Mouse (Mus musculus) mature B cell (primary cell): ENCODE results near the gene Nadk2.

ENCODE experiments used
- in situ Hi-C: fragments of 300-500 bp; cut with MboI; formaldehyde crosslinking; loops from 2 replicates; pipeline ENCODE4 v1.14.3; 2019

The Nadk2 gene

DNA sequence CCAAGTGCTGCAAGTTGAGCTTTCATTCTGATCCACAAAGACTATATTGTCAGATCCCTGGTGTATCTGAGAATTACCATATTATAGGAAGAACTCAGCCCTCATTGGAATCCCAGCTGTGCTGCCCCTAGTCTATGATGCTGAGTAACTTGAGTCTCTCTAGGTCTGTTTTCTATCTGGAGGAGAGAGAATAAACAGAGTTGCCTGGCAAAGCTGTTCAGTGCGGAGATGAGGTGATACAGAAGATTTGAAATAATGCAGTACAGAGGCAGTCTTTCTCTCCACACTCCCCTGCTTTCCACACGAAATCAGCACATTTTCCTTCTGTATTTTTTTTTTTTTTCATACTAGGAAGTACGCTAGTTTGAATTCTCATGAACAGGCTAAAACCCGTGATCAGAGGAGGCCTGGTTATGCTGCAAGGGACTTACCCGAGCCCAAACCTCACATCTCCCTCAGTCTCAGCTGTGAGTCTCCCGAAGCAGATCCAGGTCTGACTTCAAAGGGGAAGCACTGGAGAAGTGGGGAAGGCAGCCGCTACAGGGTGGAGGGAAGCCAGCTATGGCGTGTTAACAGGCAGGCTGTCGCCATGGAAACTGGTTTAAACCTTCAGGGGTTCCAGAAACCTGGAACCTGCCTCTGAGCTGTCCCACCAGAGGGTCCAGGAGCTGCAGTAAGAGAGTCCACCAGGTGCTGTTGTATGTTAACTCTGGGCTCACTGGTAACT is 59.9 kb downstream of the Nadk2 start:
- in situ Hi-C loops: no loop called here

DNA sequence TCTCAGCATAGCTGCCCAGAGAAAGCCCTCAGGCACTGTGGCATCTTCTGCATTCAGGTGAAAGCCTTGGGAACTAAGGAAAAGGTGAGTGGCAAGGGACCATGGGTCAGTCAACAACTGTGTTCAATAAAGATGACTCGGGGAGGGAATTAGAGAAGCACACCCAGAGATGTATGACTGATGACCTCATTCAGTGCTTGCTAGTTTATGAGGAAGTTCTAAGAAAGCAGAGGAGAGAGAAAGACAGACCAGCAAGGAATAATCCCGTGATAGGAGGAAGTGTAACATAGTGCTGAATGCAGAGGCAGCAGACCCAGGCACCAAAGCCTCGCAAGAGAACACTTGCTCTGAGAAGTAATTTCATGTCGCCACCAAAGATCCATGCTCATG is 60.4 kb downstream of the Nadk2 start:
- in situ Hi-C loops: no loop called here

DNA sequence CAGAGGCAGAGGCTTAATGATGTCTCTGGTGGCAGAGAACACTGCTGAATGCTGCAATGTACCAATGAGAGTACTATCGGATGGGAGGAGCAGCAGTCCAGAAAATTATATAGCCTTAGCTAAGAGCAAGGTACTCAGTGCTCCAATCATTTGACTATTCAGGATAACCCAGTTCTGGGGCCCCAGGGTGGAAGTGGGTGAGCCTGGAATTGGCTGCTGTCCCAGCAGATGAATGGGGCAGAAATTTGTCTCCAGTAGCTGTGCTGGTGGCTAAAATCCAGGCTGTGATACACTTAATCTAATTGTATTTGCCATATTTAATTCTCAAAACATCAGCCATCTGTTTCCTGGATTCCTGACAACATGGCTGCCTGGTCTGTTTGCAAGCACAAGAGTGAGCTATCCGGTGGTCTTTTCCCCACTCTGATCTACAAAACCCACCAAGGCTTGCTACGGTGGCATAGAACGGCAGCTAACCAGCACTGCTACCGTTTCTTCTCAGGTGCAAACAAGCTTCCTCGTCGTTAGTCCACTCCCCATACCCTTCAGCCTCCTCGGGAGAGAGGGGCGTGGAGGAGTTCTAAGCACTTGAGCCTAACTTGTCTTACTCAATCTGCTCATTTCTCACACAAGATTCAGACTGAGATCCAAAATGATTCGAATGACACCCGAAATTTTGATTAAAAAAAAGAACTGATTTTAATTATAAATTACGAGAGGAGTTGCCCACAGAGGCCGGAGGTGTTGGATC is 61.8 kb downstream of the Nadk2 start:
- in situ Hi-C loops: no loop called here

DNA sequence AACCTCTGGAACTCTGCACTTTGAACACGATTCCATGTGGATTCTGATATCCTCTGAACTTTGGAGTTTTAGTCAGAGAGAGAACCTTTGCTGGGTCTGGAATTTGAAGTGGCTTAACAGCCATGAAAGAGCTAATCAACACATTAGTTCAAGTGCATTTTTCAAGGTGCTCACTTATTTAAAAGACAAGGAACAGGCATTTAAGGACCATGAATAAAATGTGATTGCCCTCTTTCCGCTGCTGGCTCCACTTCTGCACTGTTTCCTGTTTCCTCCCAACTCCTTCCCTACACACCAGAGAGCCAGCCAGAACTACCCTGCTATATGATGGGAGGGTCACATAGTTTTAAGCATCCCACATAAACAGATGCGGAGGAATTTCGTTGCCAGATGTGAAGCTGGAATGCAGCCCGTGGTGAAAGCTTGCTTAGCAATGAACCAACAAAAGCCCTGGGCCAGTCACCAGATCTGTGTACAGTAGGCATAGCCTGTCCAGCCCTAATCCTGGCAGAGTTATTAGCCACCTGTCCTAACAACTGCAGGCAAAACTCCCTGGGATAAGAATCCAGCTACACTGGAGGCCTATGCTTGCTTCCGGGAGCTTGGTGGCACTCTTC is 63.9 kb downstream of the Nadk2 start:
- in situ Hi-C loops: no loop called here

DNA sequence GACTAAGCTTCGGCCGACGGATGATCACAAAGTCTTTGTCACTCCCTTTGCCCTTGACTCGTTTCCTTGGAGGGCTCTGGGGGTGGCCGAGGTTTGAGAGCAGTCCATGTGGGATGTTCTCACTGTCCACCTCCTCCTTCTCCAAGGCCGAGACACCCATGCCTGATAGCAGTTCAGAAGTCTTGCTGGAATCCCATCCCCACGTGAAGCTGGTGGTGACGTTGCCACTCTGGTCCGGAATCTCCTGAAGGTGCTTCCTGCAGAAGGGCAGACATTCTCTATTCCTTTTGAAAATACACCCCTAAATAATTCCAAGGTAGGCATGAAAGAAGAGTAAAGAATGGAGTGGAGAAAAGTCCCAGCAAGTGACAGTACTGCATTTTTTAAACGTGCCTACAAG is 68.4 kb downstream of the Nadk2 start:
- in situ Hi-C loops: no loop called here

DNA sequence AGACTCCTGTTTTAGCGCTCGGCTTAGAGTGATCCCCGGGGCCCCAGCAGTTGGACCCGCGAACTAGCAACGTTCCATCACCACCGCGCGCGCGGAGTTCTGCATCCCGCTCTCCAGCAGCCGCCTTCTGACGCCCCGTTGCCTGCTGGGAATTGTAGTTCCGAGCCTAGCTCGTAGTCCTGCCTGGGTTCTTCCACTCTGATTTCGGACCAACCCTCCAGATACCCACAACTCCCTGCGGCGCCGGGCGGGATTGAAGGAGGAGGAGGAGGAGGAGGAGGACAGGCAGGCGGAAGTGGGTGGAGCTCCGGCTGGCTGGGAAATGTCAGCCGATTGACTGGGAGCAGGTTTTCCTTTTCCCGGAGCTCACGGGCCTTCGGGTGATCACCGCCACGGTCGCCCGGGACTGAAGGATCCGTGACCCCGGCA is 69.2 kb downstream of the Nadk2 start, which contains the start of gene Lmbrd2:
TSS of gene Lmbrd2 (plus strand) at position 299 of the 429 bp plus-strand sequence.
- in situ Hi-C loops: no loop called here

DNA sequence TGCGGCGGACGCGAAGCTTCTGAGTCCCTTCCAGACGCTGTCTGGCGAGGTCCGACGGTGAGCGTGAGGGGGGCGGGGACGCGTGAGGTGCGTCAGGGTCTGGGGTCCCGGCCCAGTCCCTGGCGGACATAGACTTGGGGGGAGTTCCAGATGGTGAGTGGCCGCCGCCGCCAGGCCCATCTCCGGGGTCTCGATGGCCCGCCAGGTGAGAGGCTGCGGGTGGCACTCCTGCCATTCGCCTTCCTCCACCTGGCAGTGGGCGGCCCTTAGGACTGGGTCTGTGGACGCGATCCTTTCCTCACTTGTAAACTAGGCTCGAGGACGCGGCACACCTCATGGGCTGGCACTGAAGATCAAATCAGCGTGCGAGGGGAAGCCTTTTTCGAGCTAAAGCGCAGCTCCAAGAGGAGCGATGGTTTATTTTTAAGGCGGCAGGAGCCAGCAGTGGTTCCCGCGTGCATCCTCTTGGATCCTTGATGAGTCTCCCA is 69.7 kb downstream of the Nadk2 start:
- in situ Hi-C loops: no loop called here

DNA sequence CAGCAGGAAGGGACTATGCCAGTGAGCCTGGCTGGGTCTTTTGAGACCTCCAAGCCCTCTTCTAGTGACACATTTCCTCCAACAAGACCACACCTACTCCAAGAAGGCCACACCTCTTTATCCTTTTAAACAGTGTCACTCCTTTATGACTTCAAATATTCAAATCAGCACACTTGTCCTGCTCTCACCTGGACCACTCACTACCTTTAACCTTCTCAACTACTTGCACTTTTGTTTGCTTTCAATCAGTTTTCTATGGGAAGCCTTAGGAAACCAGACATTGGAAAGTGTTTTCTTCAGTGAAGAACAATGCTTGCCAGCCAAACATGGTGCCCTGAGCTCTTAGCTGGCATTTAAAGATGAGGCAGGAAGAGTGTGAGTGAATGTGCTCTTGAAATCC is 84.3 kb downstream of the Nadk2 start, which contains the start of gene Skp2:
TSS of gene Skp2 (minus strand) at position 101 of the 400 bp plus-strand sequence.
- in situ Hi-C loops: no loop called here
